Mouse (Mus musculus): ENCODE data around the gene Kcnj2.

The Kcnj2 gene

GRCm38 (mm10) chr11:111065635-111066298 lies at the start of gene Kcnj2:
Gene Kcnj2 (plus strand): TSS chr11:111066164.
- DNase-seq (ENCODE audit: low spot score in 2 of 2): peak; percentile 86 to 94

DNA sequence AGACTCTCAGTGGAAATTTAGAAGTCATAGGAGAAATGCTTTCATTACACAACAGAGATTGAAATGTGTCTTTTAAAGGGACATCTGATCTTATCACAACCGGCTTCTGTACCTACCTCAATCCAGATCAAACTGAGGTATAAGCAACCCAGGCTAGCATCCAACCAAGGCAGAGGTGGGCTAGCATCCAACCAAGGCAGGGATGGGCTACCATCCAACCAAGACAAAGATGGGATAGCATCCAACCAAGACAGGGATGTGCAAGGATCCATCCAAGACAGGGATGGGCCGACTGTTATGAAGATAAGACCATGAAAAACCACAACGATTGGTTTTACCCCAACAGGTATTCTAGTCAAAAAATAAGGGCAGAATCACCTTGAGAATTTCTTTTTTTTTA lies 49.8 kb upstream of the Kcnj2 start:
- no peak for DNase-seq (ENCODE audit: low spot score in 2 of 2)

DNA sequence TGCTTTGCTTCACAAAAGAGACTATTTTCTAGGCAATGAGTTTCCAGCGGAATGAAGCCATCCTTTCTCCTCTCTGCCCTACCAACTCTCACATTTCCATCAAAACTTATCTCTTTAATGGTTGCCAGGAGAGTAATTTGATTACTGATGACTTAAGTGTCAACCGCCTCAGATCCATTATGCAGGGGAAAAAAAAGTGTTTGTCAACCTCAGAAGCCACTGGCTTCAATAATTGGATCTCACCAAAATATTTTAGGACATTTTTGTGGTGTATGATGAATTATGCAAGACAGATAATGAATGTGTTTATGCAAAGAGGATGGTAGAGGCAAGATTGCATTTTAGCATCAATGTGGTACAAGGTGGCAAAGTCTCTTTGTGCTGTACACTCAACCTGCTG lies 45.8 kb upstream of the Kcnj2 start:
- DNase-seq (ENCODE audit: low spot score in 2 of 2): no peak

- DNase-seq (ENCODE audit: low spot score in 2 of 2): no peak
Measured at GRCm38 (mm10) chr11:111022681-111023281, 43.2 kb upstream of the Kcnj2 start.

DNA sequence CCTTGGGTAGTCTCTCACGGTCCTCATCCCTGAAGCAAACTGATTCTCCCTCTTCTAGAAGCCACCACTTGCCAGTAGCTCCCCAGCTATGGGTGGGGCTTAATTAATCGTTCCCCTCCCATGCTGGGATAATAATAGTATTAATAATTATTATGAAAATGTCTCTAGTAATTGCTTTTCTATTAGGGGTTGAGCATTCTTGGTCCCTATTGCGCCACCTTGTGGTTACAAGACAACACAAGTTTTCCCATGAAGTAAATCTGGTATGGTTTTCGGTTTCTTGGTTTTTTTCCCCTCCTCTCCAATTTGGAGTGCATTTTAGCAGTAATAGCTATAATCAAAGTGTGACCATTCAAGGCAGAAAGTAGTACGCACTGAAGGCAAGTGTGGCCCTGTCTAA lies 23.8 kb upstream of the Kcnj2 start:
- DNase-seq (ENCODE audit: low spot score in 2 of 2): no peak

DNA sequence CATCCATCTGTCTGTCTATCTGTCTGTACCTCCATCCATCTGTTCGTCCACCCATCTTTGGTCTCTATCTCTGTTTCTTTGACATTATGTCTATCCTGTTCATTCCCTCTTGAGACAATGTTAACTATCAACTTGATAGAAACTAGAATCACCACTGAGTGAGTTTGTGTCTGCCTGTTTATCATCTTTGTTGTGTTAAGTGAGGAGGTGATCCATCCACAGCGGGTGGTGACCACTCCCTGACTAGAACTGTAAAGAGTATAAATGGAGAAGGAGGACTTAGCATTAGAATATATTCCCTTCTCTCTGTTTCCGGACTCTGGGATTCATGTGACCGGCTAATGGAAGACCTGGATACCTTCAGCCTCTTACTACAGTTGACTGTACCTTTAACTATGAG lies 22.7 kb upstream of the Kcnj2 start:
- DNase-seq (ENCODE audit: low spot score in 2 of 2): no peak

DNA sequence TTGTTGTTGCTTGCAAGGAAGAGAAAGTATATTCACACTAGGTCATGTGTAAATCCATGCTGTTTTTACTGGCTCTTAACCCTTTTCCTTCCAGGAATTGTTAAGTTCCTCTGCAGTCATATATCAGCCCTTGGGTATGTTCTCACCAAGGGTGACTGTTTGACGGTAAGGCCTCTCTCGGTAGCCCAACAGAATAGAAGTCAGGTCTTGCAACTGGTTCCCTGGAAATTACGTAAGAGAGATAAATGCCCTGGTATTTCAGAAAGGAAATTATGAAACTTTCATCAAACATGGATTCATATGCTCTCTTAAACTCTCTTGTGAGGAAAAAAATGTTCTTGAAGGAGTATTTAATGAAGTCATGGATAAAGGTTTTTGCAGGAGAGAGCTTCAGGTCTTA lies 11.7 kb upstream of the Kcnj2 start:
- DNase-seq (ENCODE audit: low spot score in 2 of 2): no peak

GRCm38 (mm10) chr11:111054854-111055822 lies 10.8 kb upstream of the Kcnj2 start:
- no peak for DNase-seq (ENCODE audit: low spot score in 2 of 2)

- no peak for DNase-seq (ENCODE audit: low spot score in 2 of 2)
Measured at GRCm38 (mm10) chr11:111056030-111056429, 9.9 kb upstream of the Kcnj2 start.

GRCm38 (mm10) chr11:111057435-111057834 lies 8.5 kb upstream of the Kcnj2 start:
- DNase-seq (ENCODE audit: low spot score in 2 of 2): no peak

DNA sequence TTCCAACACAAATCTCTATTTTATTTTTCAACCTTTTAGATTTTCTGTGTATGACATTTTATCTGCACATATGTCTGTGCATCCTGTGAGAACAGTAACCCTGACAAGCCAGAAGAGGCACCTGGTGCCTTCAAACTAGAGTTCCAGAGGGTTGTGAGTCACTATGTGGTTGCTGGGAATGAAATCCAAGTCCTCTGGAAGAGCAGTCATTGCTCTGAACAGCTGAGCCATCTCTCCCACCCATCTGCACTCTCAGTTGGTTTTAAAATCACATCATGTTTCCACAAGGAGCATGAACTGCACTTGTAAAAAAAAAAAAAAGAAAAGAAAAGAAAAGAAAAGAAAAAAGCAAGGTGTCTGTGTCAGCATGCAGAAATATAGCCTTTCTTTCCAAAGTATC lies 6.5 kb upstream of the Kcnj2 start:
- no peak for DNase-seq (ENCODE audit: low spot score in 2 of 2)

DNA sequence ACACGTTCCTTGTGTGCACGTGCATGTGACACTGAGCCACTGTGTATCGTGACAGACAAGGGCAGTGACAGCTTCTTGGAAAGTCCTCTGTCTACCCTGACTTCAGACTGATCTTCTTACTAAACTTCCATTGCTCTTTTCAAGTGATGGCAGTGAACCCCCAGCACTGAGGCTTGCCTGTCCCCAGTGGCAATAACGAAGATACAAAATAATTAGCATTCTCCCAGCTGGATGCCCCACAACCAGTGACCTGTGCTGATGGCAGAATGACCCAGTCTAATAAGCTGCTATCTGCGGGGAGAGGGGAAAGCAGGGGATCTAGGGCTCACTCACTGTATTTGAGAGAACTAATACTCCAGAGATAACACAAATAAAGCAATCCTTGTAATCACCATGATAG lies 5.7 kb upstream of the Kcnj2 start:
- DNase-seq (ENCODE audit: low spot score in 2 of 2): no peak

DNA sequence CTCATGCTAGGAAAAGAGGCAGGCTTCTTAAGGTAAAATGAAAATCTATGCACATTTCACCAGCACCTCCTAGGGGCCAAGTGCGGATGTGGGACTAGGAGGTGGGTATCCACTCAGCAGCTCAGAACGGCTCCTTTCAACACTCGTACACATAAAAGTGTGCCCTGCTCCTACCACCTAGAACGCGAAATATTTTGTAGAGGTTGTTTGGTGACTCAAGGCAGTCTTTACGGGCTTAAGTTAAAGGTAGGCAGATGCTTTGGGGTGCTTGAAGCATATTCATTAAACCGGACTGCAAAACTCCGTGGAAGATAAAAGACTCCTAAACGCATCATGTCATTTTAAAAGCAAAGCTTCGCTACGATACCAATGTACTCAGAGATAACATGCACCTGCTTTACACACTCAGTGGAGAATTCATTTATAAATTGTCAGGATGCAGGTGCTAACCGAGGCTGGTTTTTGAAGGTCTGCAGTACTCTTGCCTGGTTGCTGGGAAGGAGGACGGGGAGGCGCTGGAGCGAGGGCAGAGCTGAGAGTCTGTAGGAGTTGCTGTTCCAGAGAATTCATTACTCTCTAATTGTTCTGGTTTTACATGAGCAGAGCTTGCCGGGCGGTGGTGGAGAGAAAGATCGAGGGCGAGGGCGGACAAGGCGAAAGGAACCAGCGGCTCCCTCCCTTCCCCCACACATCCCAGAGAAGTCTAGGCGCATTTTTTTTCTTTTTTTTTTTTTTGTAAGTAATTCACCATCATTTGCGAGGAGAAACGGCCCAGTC lies 1.0 kb upstream of the Kcnj2 start:
- peak; percentile 30 to 48 for DNase-seq (ENCODE audit: low spot score in 2 of 2)

DNA sequence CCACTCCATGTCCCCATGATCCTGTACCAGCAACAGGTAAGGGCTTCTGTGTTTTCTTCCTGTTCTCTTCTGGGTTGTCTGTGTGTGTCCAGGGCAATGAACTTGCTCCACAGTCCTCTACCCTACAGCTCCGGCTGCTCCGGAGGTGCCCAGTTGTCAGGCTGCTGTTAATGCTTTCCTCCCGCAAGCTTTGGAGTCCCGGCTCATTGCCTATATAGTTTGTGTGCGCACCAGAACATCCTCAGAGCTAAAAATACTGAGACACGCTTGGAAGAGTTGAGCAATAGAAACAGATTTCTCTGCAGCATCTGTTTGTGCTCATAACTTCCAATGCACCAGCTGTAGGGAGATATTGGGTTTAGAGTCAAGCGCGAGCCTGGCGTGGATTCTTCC lies 331 bp downstream of the Kcnj2 start:
- peak in 1 of 2 experiments; percentile 22 for DNase-seq (ENCODE audit: low spot score in 2 of 2)

- no peak for DNase-seq (ENCODE audit: low spot score in 2 of 2)
Measured at GRCm38 (mm10) chr11:111067787-111068186, 1.8 kb downstream of the Kcnj2 start.

DNA sequence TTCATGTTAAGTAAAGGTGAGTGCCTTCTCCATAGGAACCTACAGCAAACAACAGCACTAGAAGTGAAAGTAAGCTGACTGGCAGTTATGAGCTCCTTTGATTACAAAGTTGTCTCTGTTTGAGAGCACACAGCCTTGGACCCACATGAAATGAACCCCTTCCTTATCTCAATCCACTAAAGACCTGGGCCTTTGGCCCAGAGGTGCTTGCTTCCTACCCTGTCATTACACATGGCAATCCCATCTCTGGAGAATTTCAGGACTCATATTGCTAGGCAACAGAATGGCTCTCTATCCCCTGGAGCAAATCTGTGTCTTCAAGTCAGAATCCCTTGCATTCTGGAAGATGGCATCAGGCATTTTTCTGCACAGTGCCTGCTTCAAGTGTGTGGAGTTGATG lies 4.5 kb downstream of the Kcnj2 start:
- no peak for DNase-seq (ENCODE audit: low spot score in 2 of 2)

DNA sequence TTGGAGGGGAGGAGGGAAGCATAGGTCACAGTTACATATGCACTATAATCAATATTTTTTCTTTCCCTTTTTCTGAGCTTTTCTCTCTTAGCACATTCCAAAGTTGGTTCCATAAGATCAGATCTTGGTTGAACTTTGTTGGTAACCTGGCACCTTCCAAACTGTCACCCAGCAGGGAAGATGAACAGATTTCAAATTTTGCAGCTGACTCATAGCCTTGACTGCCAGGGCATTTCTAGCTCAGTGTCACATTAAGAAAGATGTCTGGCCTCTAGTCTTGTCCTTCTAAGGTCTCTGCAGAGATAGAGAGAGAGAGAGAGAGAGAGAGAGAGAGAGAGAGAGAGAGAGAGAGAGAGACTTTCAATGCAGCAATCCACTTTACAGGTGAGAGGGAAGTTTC lies 8.2 kb downstream of the Kcnj2 start:
- DNase-seq (ENCODE audit: low spot score in 2 of 2): no peak

DNA sequence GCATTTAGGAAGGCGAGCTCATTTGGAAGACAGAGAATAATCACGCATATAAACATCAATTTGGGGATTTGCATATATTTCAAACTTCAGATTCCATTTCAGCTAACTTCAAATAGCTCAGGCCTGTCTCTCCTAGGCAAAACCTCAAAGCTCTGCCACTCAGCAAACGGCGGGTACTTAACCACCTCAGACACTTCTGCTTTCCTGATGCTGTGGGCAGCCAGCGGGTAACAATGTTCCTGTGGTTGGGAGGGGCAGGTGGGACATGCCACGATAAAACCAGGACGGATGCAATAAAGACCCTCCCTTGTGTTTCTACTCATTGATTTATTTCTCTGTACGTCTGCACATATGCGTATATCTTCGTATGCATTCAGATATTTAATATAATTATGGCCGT lies 12.1 kb downstream of the Kcnj2 start:
- DNase-seq (ENCODE audit: low spot score in 2 of 2): no peak

DNA sequence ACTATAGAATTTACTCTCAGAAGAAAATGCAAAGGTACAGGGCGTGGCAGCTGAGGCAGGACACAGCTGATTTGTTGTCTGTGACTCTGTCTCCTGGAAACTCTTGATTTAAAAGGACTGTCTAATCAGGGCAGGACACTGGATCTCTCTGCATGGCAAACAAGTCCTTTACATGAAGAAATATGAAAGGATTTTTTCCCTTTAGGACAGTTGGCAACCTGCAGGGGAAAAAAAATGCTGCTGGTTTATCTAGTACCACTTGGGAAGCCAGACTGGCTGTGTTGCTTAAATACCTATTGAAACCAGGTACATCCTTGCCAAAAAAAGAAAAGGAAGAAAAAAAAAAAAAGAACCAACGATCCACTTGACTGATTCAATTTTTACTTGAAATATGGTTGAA lies 17.0 kb downstream of the Kcnj2 start:
- no peak for DNase-seq (ENCODE audit: low spot score in 2 of 2)

DNA sequence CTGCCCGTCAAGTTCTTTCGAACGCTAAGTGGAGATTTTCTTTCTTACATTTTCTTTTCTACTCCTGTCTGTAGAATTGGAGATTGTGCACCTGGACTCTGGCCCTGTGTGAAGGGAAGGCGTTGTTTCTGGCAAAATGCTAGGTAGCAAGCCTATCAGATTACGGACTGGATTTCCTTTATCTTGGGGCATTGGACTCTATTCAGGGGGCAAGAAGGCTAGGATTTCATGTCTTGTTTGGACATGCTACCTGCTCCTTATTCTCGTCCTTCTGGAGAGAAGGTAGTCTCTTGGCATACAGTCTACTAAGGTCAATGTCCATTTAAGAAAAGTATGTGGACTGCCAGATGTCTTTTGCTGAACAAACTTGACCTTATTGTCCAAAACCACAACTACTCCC lies 21.0 kb downstream of the Kcnj2 start:
- no peak for DNase-seq (ENCODE audit: low spot score in 2 of 2)

GRCm38 (mm10) chr11:111088226-111088625 lies 22.3 kb downstream of the Kcnj2 start:
- no peak for DNase-seq (ENCODE audit: low spot score in 2 of 2)

DNA sequence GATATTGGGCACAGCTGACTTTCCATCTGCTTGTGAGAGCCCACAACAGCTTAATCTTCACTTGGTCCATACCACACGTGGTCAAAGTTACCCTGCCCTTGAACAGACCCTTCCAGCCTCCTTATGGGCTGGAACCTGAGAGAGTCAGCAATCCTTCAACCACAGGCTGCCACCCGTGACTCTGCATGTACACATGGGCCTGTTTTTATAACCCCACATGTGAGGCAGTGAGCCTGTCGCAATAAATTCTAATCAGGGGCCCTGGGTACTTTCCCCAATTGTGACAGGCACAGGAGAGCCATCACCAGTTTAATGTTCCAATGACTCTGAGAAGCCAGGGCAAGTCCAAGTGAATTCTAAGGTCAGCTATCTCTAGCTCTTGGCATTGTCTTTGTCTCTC lies 22.8 kb downstream of the Kcnj2 start:
- DNase-seq (ENCODE audit: low spot score in 2 of 2): no peak

Data from frontal cortex, postnatal 14 days (tissue).